Mouse (Mus musculus) kidney, embryonic 15.5 days (tissue): ENCODE data around the gene Sema3f. TPM values are rescaled to one million over a fixed set of nuclear protein-coding genes. Genes with fewer than 3 reads are reported as not detected.
"Not testable (repeated sequence)": the region's sequence is repeated elsewhere in the genome, so short reads cannot be mapped to it uniquely, and the experiment has no call there.

ENCODE experiments used
- ATAC-seq: fragments of 200-750 bp; cut with Nextera tagmentation; replicated peaks from 2 replicates; pipeline ENCODE4 v1.8.0; 2017; ENCODE audit warnings: moderate TSS enrichment; ENCODE audit not compliant: low FRiP score
- H3K27ac ChIP-seq: fragments of 300-500 bp; sonication (generic); 2 replicates; pipeline ENCODE4 v1.5.1; 2015; ENCODE audit warnings: mild to moderate bottlenecking, inconsistent platforms
- H3K27me3 ChIP-seq: fragments of 300-500 bp; sonication (generic); 2 replicates; pipeline ENCODE4 v1.6.1; 2015; ENCODE audit warnings: inconsistent platforms
- H3K36me3 ChIP-seq: fragments of 300-500 bp; sonication (generic); 2 replicates; pipeline ENCODE4 v1.6.1; 2015; ENCODE audit warnings: inconsistent platforms
- H3K4me1 ChIP-seq: fragments of 300-500 bp; sonication (generic); 2 replicates; pipeline ENCODE4 v1.6.1; 2015; ENCODE audit warnings: inconsistent platforms
- H3K4me2 ChIP-seq: fragments of 300-500 bp; sonication (generic); 2 replicates; pipeline ENCODE4 v1.6.1; 2015; ENCODE audit warnings: moderate library complexity, mild to moderate bottlenecking, inconsistent platforms
- H3K4me3 ChIP-seq: fragments of 300-500 bp; sonication (generic); replicated peaks from 2 replicates; pipeline ENCODE4 v1.5.1; 2015; ENCODE audit warnings: mild to moderate bottlenecking, inconsistent platforms
- H3K9ac ChIP-seq: fragments of 300-500 bp; sonication (generic); 2 replicates; pipeline ENCODE4 v1.6.1; 2015; ENCODE audit warnings: mild to moderate bottlenecking, inconsistent platforms
- H3K9me3 ChIP-seq: fragments of 300-500 bp; sonication (generic); replicated peaks from 2 replicates; pipeline ENCODE4 v1.6.1; 2016; ENCODE audit warnings: inconsistent platforms
- WGBS: fragments of 180-500 bp; shearing (Covaris S2); methylation state at CpG from one replicate; pipeline ENCODE4 v1.1.7; 2015; ENCODE audit warnings: mixed read lengths; 5-methylcytosine and 5-hydroxymethylcytosine counted together
- polyA plus RNA-seq: library from polyadenylated mRNA; unstranded; fragments of >200 nt; fragmentation: Nextera tagmentation; extraction: Ambion mirVana; gene quantifications from 2 replicates; pipeline ENCODE4 v1.2.1, GENCODE M21; 2015

Gene Sema3f
- polyA plus RNA-seq, 1 experiment from 2014 or later: 23.9 TPM

- 78% methylated on average over 20 of the region's 20 CpGs for WGBS
- ATAC-seq: no peak
- H3K4me1 ChIP-seq: peaks cover 6% of the 10 kb centered on the region; the same call in 1 of the 2 replicates
- H3K4me3 ChIP-seq: no peak overlapping the region
- H3K9me3 ChIP-seq: no peaks in the 10 kb centered on the region
- H3K27me3 ChIP-seq: peaks cover 9% of the 10 kb centered on the region
- H3K4me2 ChIP-seq: no peak overlapping the region
- peaks cover 49% of the 10 kb centered on the region for H3K36me3 ChIP-seq
- H3K9ac ChIP-seq: no peak overlapping the region
- no peak overlapping the region for H3K27ac ChIP-seq
Measured at GRCm38 (mm10) chr9:107682405-107682804, 27.9 kb downstream of the Sema3f start.

GRCm38 (mm10) chr9:107679501-107679900 lies 30.8 kb downstream of the Sema3f start, which contains the start of gene Gnat1:
Gnat1 (minus strand) TSS chr9:107679712.
- ATAC-seq: no peak
- Histone ChIP-seq H3K4me2 (no peak within 1 kb of the TSS), H3K9ac (no peak within 1 kb of the TSS), H3K27ac (no peak within 1 kb of the TSS), H3K9me3 (no peaks in the 10 kb centered on the region), H3K27me3 (peaks cover 38% of the 10 kb centered on the region), H3K36me3 (peaks cover 29% of the 10 kb centered on the region), H3K4me3 (no peak within 1 kb of the TSS), H3K4me1 (peaks cover 29% of the 10 kb centered on the region)
- 35% methylated on average over 5 of the region's 5 CpGs for WGBS

GRCm38 (mm10) chr9:107678861-107679260 lies 31.4 kb downstream of the Sema3f start:
- H3K9me3 ChIP-seq: no peaks in the 10 kb centered on the region
- peaks cover 22% of the 10 kb centered on the region for H3K36me3 ChIP-seq
- H3K4me1 ChIP-seq: peaks cover 29% of the 10 kb centered on the region
- H3K9ac ChIP-seq: no peak overlapping the region
- H3K27ac ChIP-seq: no peak overlapping the region
- no peak overlapping the region for H3K4me2 ChIP-seq
- no peak overlapping the region for H3K4me3 ChIP-seq
- no peak for ATAC-seq
- WGBS: 84% methylated on average over 2 of the region's 2 CpGs
- peaks cover 43% of the 10 kb centered on the region for H3K27me3 ChIP-seq

- H3K27ac ChIP-seq, H3K4me3 ChIP-seq, ATAC-seq, H3K9me3 ChIP-seq, H3K4me2 ChIP-seq, H3K9ac ChIP-seq: not testable (repeated sequence)
- Histone ChIP-seq H3K36me3 (peaks cover 14% of the 10 kb centered on the region), H3K27me3 (peaks cover 43% of the 10 kb centered on the region), H3K4me1 (peaks cover 29% of the 10 kb centered on the region)
- WGBS: 37% methylated on average over 14 of the region's 14 CpGs
Measured at GRCm38 (mm10) chr9:107677819-107678526, 32.3 kb downstream of the Sema3f start.

GRCm38 (mm10) chr9:107677091-107677784 lies 33.0 kb downstream of the Sema3f start:
- H3K27me3 ChIP-seq: peaks cover 43% of the 10 kb centered on the region

GRCm38 (mm10) chr9:107676302-107676701 lies 34.0 kb downstream of the Sema3f start:
- H3K36me3 ChIP-seq: no peaks in the 10 kb centered on the region
- H3K9ac ChIP-seq: 0 out of 2 replicates have a peak overlapping the region, but pooled peaks have one; percentile 7
- under 1% methylated on average over 25 of the region's 25 CpGs for WGBS
- no peak overlapping the region for H3K27ac ChIP-seq
- peaks cover 43% of the 10 kb centered on the region for H3K27me3 ChIP-seq
- ATAC-seq: 0 out of 2 replicates have a peak, but pooled peaks have one; percentile 19
- no peaks in the 10 kb centered on the region for H3K9me3 ChIP-seq
- H3K4me3 ChIP-seq: peak overlapping the region; percentile 36
- H3K4me1 ChIP-seq: peaks cover 29% of the 10 kb centered on the region
- peak overlapping the region; percentile 71 for H3K4me2 ChIP-seq

More at GRCm38 (mm10) chr9:107677091-107677784, 33.0 kb downstream of the Sema3f start:
- H3K4me3 ChIP-seq: peak overlapping the region; percentile 36; the same call in 1 of the 2 replicates
- no peaks in the 10 kb centered on the region for H3K9me3 ChIP-seq
- no peak for ATAC-seq
- no peak overlapping the region for H3K27ac ChIP-seq
- H3K4me1 ChIP-seq: peaks cover 29% of the 10 kb centered on the region
- peaks cover 6% of the 10 kb centered on the region for H3K36me3 ChIP-seq
- no peak overlapping the region for H3K9ac ChIP-seq
- H3K4me2 ChIP-seq: peak overlapping the region; percentile 71; the same call in 1 of the 2 replicates
- WGBS: 20% methylated on average over 17 of the region's 17 CpGs

GRCm38 (mm10) chr9:107675671-107676301 lies 34.5 kb downstream of the Sema3f start:
- under 1% methylated on average over 39 of the region's 39 CpGs for WGBS
- H3K4me2 ChIP-seq: peak overlapping the region; percentile 71

GRCm38 (mm10) chr9:107674609-107675429 lies 35.5 kb downstream of the Sema3f start:
- Histone ChIP-seq H3K9ac (no peak overlapping the region), H3K4me3 (no peak overlapping the region), H3K27me3 (peaks cover 43% of the 10 kb centered on the region), H3K4me2 (no peak overlapping the region), H3K36me3 (no peaks in the 10 kb centered on the region), H3K27ac (no peak overlapping the region), H3K4me1 (peaks cover 37% of the 10 kb centered on the region), H3K9me3 (no peaks in the 10 kb centered on the region)
- 63% methylated on average over 9 of the region's 9 CpGs for WGBS
- peak; percentile 43 for ATAC-seq

More at GRCm38 (mm10) chr9:107675671-107676301, 34.5 kb downstream of the Sema3f start:
- peaks cover 43% of the 10 kb centered on the region for H3K27me3 ChIP-seq
- no peak overlapping the region for H3K27ac ChIP-seq
- ATAC-seq: peak; percentile 30; the same call in 1 of the 2 replicates
- peaks cover 29% of the 10 kb centered on the region for H3K4me1 ChIP-seq
- no peaks in the 10 kb centered on the region for H3K36me3 ChIP-seq
- H3K4me3 ChIP-seq: peak overlapping the region; percentile 36
- 0 out of 2 replicates have a peak overlapping the region, but pooled peaks have one; percentile 7 for H3K9ac ChIP-seq
- no peaks in the 10 kb centered on the region for H3K9me3 ChIP-seq

- no peaks in the 10 kb centered on the region for H3K9me3 ChIP-seq
- H3K4me1 ChIP-seq: peaks cover 49% of the 10 kb centered on the region
- H3K36me3 ChIP-seq: no peaks in the 10 kb centered on the region
- peaks cover 29% of the 10 kb centered on the region for H3K27me3 ChIP-seq
- no peak overlapping the region for H3K9ac ChIP-seq
- no peak overlapping the region for H3K4me3 ChIP-seq
- H3K4me2 ChIP-seq: no peak overlapping the region
- 33% methylated on average over 5 of the region's 5 CpGs for WGBS
- no peak overlapping the region for H3K27ac ChIP-seq
- ATAC-seq: 0 out of 2 replicates have a peak, but pooled peaks have one; percentile 30
Measured at GRCm38 (mm10) chr9:107670259-107670658, 40.0 kb downstream of the Sema3f start.

GRCm38 (mm10) chr9:107669480-107669945 lies 40.8 kb downstream of the Sema3f start, which contains the start of gene Slc38a3:
Slc38a3 (minus strand) TSS chr9:107669530.
- Histone ChIP-seq H3K27ac (0 out of 2 replicates have a peak within 1 kb of the TSS, but pooled peaks have one; percentile 16), H3K36me3 (no peaks in the 10 kb centered on the region), H3K9ac (no peak within 1 kb of the TSS), H3K9me3 (no peaks in the 10 kb centered on the region), H3K4me2 (no peak within 1 kb of the TSS), H3K27me3 (peaks cover 28% of the 10 kb centered on the region), H3K4me3 (no peak within 1 kb of the TSS), H3K4me1 (peaks cover 46% of the 10 kb centered on the region)
- WGBS: 76% methylated on average over 9 of the region's 9 CpGs
- ATAC-seq: no peak

GRCm38 (mm10) chr9:107668916-107669315 lies 41.4 kb downstream of the Sema3f start:
- WGBS: 46% methylated on average over 3 of the region's 3 CpGs
- ATAC-seq: 0 out of 2 replicates have a peak, but pooled peaks have one; percentile 22
- peaks cover 23% of the 10 kb centered on the region for H3K27me3 ChIP-seq
- no peak overlapping the region for H3K4me3 ChIP-seq
- H3K9ac ChIP-seq: no peak overlapping the region
- H3K27ac ChIP-seq: no peak overlapping the region
- H3K36me3 ChIP-seq: no peaks in the 10 kb centered on the region
- H3K4me2 ChIP-seq: no peak overlapping the region
- peaks cover 48% of the 10 kb centered on the region for H3K4me1 ChIP-seq
- no peaks in the 10 kb centered on the region for H3K9me3 ChIP-seq
